Mouse (Mus musculus) heart, embryonic 16.5 days (tissue): ENCODE data around the gene Acads. TPM values are rescaled to one million over a fixed set of nuclear protein-coding genes. Genes with fewer than 3 reads are reported as not detected.

ENCODE experiments used
- ATAC-seq: fragments of 200-750 bp; cut with Nextera tagmentation; replicated peaks from 2 replicates; pipeline ENCODE4 v1.8.0; 2017; ENCODE audit warnings: moderate number of reproducible peaks; ENCODE audit not compliant: insufficient read depth, low FRiP score; ENCODE audit errors: extremely low read depth
- H3K27ac ChIP-seq: fragments of 300-500 bp; sonication (generic); 2 replicates; pipeline ENCODE4 v1.5.1; 2014; ENCODE audit warnings: mild to moderate bottlenecking, low read length, control low read depth, moderate library complexity
- H3K27me3 ChIP-seq: fragments of 300-500 bp; sonication (generic); 2 replicates; pipeline ENCODE4 v1.6.1; 2014; ENCODE audit warnings: low read length, mixed read lengths; ENCODE audit not compliant: control insufficient read depth, insufficient read depth
- H3K36me3 ChIP-seq: fragments of 300-500 bp; sonication (generic); 2 replicates; pipeline ENCODE4 v1.6.1; 2014; ENCODE audit not compliant: control insufficient read depth, insufficient read depth
- H3K4me1 ChIP-seq: fragments of 300-500 bp; sonication (generic); 2 replicates; pipeline ENCODE4 v1.6.1; 2014; ENCODE audit warnings: low read length, mixed read lengths; ENCODE audit not compliant: control insufficient read depth, insufficient read depth
- H3K4me2 ChIP-seq: fragments of 300-500 bp; sonication (generic); 2 replicates; pipeline ENCODE4 v1.6.1; 2014; ENCODE audit warnings: low read depth, mild to moderate bottlenecking, control low read depth, low read length
- H3K4me3 ChIP-seq: fragments of 300-500 bp; sonication (generic); 2 replicates; pipeline ENCODE4 v1.5.1; 2014; ENCODE audit warnings: mild to moderate bottlenecking, control low read depth, low read length
- H3K9ac ChIP-seq: fragments of 300-500 bp; sonication (generic); 2 replicates; pipeline ENCODE4 v1.6.1; 2014; ENCODE audit warnings: low read length, control low read depth
- H3K9me3 ChIP-seq: fragments of 300-500 bp; sonication (generic); replicated peaks from 2 replicates; pipeline ENCODE4 v1.6.1; 2016; ENCODE audit warnings: low read length; ENCODE audit not compliant: control insufficient read depth
- WGBS: fragments of 180-500 bp; shearing (Covaris S2); extraction: QIAGEN DNeasy Blood & Tissue Kit; methylation state at CpG from one replicate; pipeline ENCODE4 v1.1.7; 2014; 5-methylcytosine and 5-hydroxymethylcytosine counted together
- polyA plus RNA-seq: library from polyadenylated mRNA; unstranded; fragments of >200 nt; fragmentation: Nextera tagmentation; extraction: Ambion mirVana; gene quantifications from 2 replicates; pipeline ENCODE4 v1.2.1, GENCODE M21; 2015

Gene Acads
- polyA plus RNA-seq, 1 experiment from 2014 or later: 140 TPM

DNA sequence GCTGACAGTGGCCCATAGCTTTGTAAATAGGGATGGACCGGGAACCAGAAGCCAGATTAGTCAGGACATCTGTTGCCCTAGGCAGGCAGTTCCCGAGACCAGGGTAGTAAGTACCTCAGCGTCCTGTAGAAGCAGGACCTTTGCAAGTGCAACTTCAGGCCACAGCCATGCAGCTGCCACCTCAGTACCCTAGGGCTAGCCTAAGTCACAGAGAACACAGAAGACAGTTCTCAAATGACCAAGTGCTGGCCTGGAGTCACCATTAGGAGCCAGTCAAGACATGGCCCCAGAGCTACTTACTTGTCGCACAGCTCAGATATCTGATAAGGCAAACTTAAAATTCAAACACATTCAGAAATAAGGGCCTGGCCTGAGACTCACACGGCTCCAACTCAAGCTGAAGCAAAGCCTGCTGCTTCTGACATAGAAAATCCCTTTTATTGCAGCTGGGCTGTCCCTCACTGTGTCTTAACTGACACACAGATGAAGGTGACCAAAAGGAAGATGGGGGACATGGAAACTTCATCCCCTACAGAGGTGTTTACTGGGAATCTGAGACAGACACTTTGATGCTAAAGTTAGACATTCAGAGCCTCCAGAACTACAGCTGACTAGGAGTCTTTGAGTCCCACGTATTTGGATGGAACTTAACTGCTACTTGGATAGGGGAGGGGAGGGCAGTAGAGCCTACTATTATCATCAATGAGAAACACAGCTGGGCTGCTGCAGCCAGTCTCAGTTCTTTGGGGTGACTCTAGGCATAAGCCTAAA lies 27.0 kb upstream of the Acads start:
- Histone ChIP-seq H3K27ac (no peak overlapping the region), H3K36me3 (peaks cover 55% of the 10 kb centered on the region), H3K27me3 (no peaks in the 10 kb centered on the region), H3K4me3 (no peak overlapping the region), H3K4me1 (no peaks in the 10 kb centered on the region), H3K4me2 (no peak overlapping the region), H3K9ac (no peak overlapping the region), H3K9me3 (peaks cover 5% of the 10 kb centered on the region)
- WGBS: 71% methylated on average over 6 of the region's 6 CpGs
- ATAC-seq: no peak

DNA sequence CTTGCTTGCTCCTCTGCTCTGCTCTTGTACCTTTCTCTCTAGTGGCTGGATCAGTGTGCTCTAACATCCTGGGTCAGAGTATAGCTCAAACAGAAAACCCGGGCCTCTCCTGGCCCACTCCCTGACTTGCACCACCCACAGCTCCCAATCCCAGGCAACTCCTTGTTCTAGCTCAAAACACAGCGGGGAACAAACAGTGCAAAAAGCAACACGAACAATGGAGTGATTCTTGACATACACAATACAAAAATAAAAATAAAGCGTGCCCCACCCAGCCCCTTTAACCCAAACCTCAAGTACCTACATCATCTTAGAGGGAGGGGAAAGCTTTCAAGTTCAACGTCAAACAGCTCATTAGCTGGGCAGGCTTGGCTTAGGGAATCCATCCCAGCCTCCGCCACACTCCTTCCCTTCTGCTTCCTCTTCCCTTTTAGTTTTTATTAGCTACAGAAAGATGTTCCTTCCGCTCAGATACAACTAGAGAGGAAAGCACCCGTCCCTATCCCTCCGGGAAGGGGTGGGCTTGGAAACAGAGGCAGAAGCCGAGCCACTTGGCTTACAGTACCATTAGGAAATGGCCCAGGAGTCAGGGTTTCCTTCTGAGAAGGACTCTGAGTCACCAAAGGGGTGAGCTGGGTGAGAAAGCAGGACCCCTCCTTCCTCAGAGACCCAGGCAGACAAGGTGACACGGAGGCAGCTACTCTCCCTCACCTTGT lies 26.3 kb upstream of the Acads start:
- Histone ChIP-seq H3K4me3 (no peak overlapping the region), H3K36me3 (peaks cover 50% of the 10 kb centered on the region), H3K9me3 (peaks cover 5% of the 10 kb centered on the region), H3K4me2 (no peak overlapping the region), H3K27ac (no peak overlapping the region), H3K27me3 (no peaks in the 10 kb centered on the region), H3K9ac (no peak overlapping the region), H3K4me1 (no peaks in the 10 kb centered on the region)
- WGBS: 72% methylated on average over 11 of the region's 11 CpGs
- ATAC-seq: no peak

DNA sequence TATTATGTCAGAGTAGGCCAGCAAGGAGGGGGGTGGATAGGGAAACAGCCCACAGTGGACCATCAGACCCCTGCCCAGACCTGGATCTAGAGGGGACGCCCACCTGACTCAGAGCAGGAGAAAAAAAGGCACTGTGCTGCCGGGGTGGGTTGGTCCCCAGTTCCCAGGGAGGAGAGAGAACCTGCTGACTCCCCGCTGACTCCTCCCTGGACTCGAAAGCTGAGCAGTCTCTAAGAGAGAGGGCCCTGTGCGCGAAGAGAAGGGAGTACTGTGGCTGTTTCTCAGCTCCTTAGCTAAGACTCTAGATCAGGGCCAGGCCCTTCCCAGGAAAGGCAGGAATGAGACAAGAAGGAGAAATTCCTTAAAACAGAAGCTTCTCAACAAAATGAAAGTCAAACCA lies 25.3 kb upstream of the Acads start:
- Histone ChIP-seq H3K36me3 (peaks cover 40% of the 10 kb centered on the region), H3K4me1 (no peaks in the 10 kb centered on the region), H3K27me3 (no peaks in the 10 kb centered on the region), H3K9ac (no peak overlapping the region; the same call in 1 of the 2 replicates), H3K4me3 (no peak overlapping the region), H3K27ac (no peak overlapping the region), H3K4me2 (no peak overlapping the region), H3K9me3 (peaks cover 3% of the 10 kb centered on the region)
- ATAC-seq: no peak
- 77% methylated on average over 6 of the region's 6 CpGs for WGBS

DNA sequence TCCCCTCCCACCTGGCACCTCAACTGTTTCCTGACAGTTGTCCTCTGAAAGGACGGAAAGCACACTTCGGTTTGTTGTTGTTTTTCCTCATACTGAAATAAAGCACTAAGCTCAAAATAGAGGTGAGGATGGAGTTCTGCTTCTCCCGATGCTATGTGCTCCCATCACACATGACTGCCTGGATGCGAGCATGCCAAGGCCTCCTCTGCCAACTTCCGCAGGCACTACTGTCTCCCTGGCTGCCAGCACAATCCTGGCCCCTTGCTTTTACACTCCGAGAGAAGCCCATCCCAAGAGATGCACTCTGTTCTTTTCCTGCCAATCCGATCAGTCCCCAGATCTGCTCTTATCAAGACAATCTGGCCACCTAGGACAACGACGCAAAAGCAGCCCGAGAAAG lies 24.4 kb upstream of the Acads start:
- H3K27me3 ChIP-seq: no peaks in the 10 kb centered on the region
- no peaks in the 10 kb centered on the region for H3K4me1 ChIP-seq
- no peak for ATAC-seq
- H3K9me3 ChIP-seq: no peaks in the 10 kb centered on the region
- no peak overlapping the region for H3K9ac ChIP-seq
- no peak overlapping the region for H3K4me2 ChIP-seq
- WGBS: 70% methylated on average over 10 of the region's 10 CpGs
- no peak overlapping the region for H3K4me3 ChIP-seq
- peaks cover 33% of the 10 kb centered on the region for H3K36me3 ChIP-seq
- H3K27ac ChIP-seq: no peak overlapping the region

DNA sequence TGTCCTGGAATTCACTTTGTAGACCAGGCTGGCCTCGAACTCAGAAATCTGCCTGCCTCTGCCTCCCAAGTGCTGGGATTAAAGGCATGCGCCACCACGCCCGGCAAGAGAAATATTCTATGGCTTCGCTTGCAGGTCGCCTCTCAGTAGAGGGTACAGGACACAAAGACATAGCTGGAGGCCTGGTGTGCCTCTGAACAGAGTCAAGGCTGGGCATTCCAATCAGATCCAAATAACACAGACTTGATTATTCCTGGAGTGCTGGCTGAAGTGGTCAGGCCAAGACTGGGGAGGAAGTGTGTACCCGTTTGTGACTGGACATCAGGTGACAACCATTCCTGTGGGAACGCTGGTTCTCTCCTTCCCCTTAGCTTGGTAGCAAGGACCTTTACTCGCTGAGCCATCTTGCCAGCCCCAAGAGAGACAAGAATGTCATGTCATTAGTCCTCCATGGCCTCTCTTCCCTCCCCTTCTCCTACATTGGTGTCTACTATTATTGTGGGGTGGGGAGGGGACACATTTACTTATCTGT lies 23.1 kb upstream of the Acads start:
- 83% methylated on average over 9 of the region's 9 CpGs for WGBS
- Histone ChIP-seq H3K4me1 (no peaks in the 10 kb centered on the region), H3K36me3 (peaks cover 20% of the 10 kb centered on the region)

DNA sequence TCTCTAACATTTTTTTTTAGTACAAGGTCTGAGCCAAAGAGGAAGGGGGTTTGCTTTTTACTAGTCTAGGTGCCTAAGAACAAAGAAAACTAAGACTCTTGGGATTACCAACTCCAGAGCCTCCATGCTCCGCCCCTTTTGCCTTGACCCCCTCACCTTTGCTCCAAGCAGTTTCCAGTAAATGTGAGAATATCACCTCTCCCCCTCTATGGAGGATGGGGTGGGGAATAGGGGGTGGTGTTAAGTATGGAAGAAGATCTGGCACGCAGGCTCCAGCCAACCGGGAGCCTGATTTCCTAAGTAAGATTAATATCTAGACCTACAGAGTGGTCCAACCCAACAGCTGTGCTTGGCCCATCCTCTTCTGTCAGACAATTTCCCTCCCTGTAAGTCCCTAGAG lies 21.6 kb upstream of the Acads start:
- Histone ChIP-seq H3K27me3 (0 out of 2 replicates have a peak, but pooled peaks cover 3% of the 10 kb centered on the region), H3K27ac (no peak overlapping the region), H3K9me3 (no peaks in the 10 kb centered on the region), H3K4me3 (no peak overlapping the region), H3K4me1 (no peaks in the 10 kb centered on the region), H3K4me2 (no peak overlapping the region), H3K36me3 (peaks cover 8% of the 10 kb centered on the region; the same call in 1 of the 2 replicates), H3K9ac (no peak overlapping the region)
- 71% methylated on average over 3 of the region's 3 CpGs for WGBS
- no peak for ATAC-seq

More for the DNA sequence above, 23.1 kb upstream of the Acads start:
- H3K4me2 ChIP-seq: no peak overlapping the region
- H3K9me3 ChIP-seq: no peaks in the 10 kb centered on the region
- 0 out of 2 replicates have a peak, but pooled peaks cover 3% of the 10 kb centered on the region for H3K27me3 ChIP-seq
- no peak overlapping the region for H3K9ac ChIP-seq
- ATAC-seq: no peak
- no peak overlapping the region for H3K27ac ChIP-seq
- no peak overlapping the region for H3K4me3 ChIP-seq

DNA sequence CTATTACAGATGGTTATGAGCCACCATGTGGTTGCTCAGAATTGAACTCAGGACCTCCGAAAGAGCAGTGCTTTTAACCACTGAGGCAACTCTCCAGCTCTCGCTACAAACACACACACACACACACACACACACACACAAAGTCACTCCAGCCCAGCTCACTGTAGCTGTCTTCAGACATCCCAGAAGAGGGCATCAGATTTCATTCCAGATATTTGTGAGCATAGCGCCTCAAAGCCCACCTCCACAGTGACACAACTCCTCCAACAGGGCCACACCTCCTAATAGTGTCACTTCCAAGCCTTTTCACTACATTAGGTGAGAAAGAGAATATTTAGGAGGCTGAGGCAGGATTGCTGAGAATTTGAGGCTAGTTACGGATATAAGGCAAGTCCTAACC lies 20.0 kb upstream of the Acads start:
- H3K4me1 ChIP-seq: peaks cover 1% of the 10 kb centered on the region
- no peak for ATAC-seq
- no peak overlapping the region for H3K9ac ChIP-seq
- H3K4me2 ChIP-seq: no peak overlapping the region
- 0 out of 2 replicates have a peak, but pooled peaks cover 2% of the 10 kb centered on the region for H3K36me3 ChIP-seq
- H3K9me3 ChIP-seq: no peaks in the 10 kb centered on the region
- H3K27ac ChIP-seq: no peak overlapping the region
- H3K4me3 ChIP-seq: no peak overlapping the region
- H3K27me3 ChIP-seq: 0 out of 2 replicates have a peak, but pooled peaks cover 3% of the 10 kb centered on the region
- WGBS: 62% methylated on average over 4 of the region's 4 CpGs

DNA sequence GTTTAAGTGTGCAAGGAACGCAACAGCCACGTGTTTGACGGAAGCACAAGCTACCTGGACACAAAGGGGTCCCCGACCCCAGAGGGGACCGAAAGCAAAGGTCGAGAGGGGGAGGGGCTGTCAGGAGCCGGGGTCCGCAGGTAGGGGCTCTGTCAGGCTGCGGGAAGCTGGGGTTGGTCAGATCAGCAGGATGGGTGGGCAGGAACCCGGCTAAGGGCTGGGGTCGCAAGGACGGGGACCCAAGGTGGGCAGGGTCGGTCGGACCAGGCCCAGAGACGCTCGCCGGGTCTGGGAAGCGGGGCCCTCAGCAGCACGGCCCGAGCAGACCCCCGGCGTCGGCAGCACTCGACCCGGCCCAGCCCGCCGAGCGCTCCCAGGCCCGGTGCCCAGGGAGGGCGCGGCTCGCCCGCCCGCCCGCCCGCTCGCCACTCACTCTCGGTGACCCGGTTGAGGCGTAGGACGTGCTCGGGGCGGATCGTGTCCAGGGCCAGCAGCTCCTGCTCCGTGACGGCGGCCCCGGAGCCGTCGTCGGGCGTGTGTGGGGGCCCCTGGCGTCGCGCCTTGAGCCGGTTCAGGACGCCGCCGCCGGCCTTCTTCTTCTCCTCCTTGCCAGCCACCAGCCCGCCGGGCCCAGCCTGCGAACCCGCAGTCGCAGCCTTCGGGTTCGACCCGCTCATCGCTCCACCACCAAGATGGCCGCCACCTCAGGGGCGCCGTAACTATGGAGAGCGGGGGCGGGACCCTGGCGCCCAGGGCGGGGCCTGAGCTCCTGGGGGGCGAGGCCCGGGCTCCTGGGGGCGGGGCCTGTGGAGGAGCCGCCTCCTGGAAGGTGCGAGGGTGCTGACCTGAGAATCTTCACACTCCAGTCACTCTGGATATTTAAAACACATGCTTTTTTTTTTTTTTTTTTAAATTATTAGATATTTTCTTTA lies 15.4 kb upstream of the Acads start, which contains the start of gene Unc119b:
Gene Unc119b (minus strand): TSS at position 742 of the 932 bp plus-strand sequence.
- Histone ChIP-seq H3K27ac (no peak within 1 kb of the TSS), H3K27me3 (0 out of 2 replicates have a peak, but pooled peaks cover 3% of the 10 kb centered on the region), H3K4me1 (peaks cover 12% of the 10 kb centered on the region), H3K36me3 (peaks cover 5% of the 10 kb centered on the region; the same call in 1 of the 2 replicates), H3K9ac (peak within 1 kb of the TSS; percentile 84), H3K4me2 (peak within 1 kb of the TSS; percentile 99), H3K4me3 (peak within 1 kb of the TSS; percentile 72), H3K9me3 (no peaks in the 10 kb centered on the region)
- ATAC-seq: peak; percentile 96
- WGBS: under 1% methylated on average over 68 of the region's 81 CpGs
